Mouse (Mus musculus) midbrain, postnatal 0 days (tissue): ENCODE data around the gene Pcbp1. TPM values are rescaled to one million over a fixed set of nuclear protein-coding genes. Genes with fewer than 3 reads are reported as not detected.
A peak's percentile ranks its signal among the peaks of the same experiment; 100 is the strongest.

Experiments
- ATAC-seq: fragments of 200-750 bp; cut with Nextera tagmentation; 2 replicates; pipeline ENCODE4 v1.8.0; 2017; ENCODE audit warnings: moderate number of reproducible peaks, mild to moderate bottlenecking, moderate TSS enrichment, moderate library complexity; ENCODE audit not compliant: low FRiP score
- DNase-seq: peaks from one replicate; pipeline ENCODE4 v3.0.0-alpha.2; 2015; ENCODE audit warnings: low spot score
- H3K27ac ChIP-seq: fragments of 300-500 bp; sonication (generic); 2 replicates; pipeline ENCODE4 v1.5.1; 2014; ENCODE audit warnings: low read depth, mild to moderate bottlenecking, low read length, mixed read lengths
- H3K27me3 ChIP-seq: fragments of 300-500 bp; sonication (generic); 2 replicates; pipeline ENCODE4 v1.6.1; 2014; ENCODE audit warnings: low read length, control low read depth, mixed read lengths; ENCODE audit not compliant: insufficient read depth
- H3K36me3 ChIP-seq: fragments of 300-500 bp; sonication (generic); 2 replicates; pipeline ENCODE4 v1.6.1; 2014; ENCODE audit warnings: low read length, control low read depth, mixed read lengths; ENCODE audit not compliant: insufficient read depth
- H3K4me1 ChIP-seq: fragments of 300-500 bp; sonication (generic); 2 replicates; pipeline ENCODE4 v1.6.1; 2014; ENCODE audit warnings: mild to moderate bottlenecking, control low read depth, antibody characterized with exemption, low read length, mixed read lengths; ENCODE audit not compliant: insufficient read depth
- H3K4me2 ChIP-seq: fragments of 300-500 bp; sonication (generic); 2 replicates; pipeline ENCODE4 v1.6.1; 2014; ENCODE audit warnings: low read depth, mild to moderate bottlenecking, low read length, mixed read lengths; ENCODE audit not compliant: poor library complexity, severe bottlenecking
- H3K4me3 ChIP-seq: fragments of 300-500 bp; sonication (generic); 2 replicates; pipeline ENCODE4 v1.5.1; 2014; ENCODE audit warnings: low read depth, mild to moderate bottlenecking, low read length, moderate library complexity
- H3K9ac ChIP-seq: fragments of 300-500 bp; sonication (generic); replicated peaks from 2 replicates; pipeline ENCODE4 v1.6.1; 2014; ENCODE audit warnings: mild to moderate bottlenecking, low read length, moderate library complexity, mixed read lengths; ENCODE audit not compliant: poor library complexity, severe bottlenecking
- H3K9me3 ChIP-seq: fragments of 300-500 bp; sonication (generic); 2 replicates; pipeline ENCODE4 v1.6.1; 2016; ENCODE audit warnings: low read length, control low read depth
- CTCF ChIP-seq: IDR thresholded peaks from 2 replicates; pipeline ENCODE4 v1.5.1; 2016; ENCODE audit warnings: antibody characterized with exemption, mild to moderate bottlenecking
- WGBS: fragments of 180-500 bp; shearing (Covaris S2); extraction: QIAGEN DNeasy Blood & Tissue Kit; methylation state at CpG from one replicate; pipeline ENCODE4 v1.1.7; 2014; 5-methylcytosine and 5-hydroxymethylcytosine counted together
- polyA plus RNA-seq: library from polyadenylated mRNA; unstranded; fragments of >200 nt; fragmentation: Nextera tagmentation; extraction: Ambion mirVana; gene quantifications from 2 replicates; pipeline ENCODE4 v1.2.1, GENCODE M21; 2015
- total RNA-seq: library from RNA; depleted of rRNA; stranded (reverse); fragments of >200 nt; gene quantifications from 2 replicates; pipeline ENCODE4 v1.2.3, GENCODE M21; 2014

The Pcbp1 gene
- total and polyA plus RNA-seq, 2 experiments from 2014 or later, result 72.8 to 292 TPM

GRCm38 (mm10) chr6:86485943-86486640 is 40.0 kb downstream of the Pcbp1 start:
- ATAC-seq (no peak), DNase-seq (peak; percentile 42)
- Histone ChIP-seq H3K27me3 (no peaks in the 10 kb centered on the region), H3K9me3 (no peaks in the 10 kb centered on the region), H3K27ac (no peak overlapping the region), H3K9ac (no peak overlapping the region), H3K4me1 (peaks cover 10% of the 10 kb centered on the region), H3K4me3 (no peak overlapping the region), H3K36me3 (no peaks in the 10 kb centered on the region), H3K4me2 (no peak overlapping the region)
- 51% methylated on average over 5 of the region's 7 CpGs for WGBS
- no peak for TF ChIP-seq CTCF

- Histone ChIP-seq H3K4me3 (no peak overlapping the region), H3K27ac (no peak overlapping the region), H3K4me2 (no peak overlapping the region), H3K9ac (no peak overlapping the region), H3K9me3 (no peaks in the 10 kb centered on the region), H3K27me3 (no peaks in the 10 kb centered on the region), H3K4me1 (no peaks in the 10 kb centered on the region), H3K36me3 (no peaks in the 10 kb centered on the region)
- ATAC-seq (no peak), DNase-seq (no peak)
- TF ChIP-seq CTCF, result no peak
- 94% methylated on average over 5 of the region's 5 CpGs for WGBS
Measured at GRCm38 (mm10) chr6:86481871-86482270, 44.2 kb downstream of the Pcbp1 start.

- no peak overlapping the region for H3K4me3 ChIP-seq
- TF ChIP-seq CTCF, result no peak
Measured at GRCm38 (mm10) chr6:86480189-86480831, 45.8 kb downstream of the Pcbp1 start.

GRCm38 (mm10) chr6:86479816-86480188 is 46.3 kb downstream of the Pcbp1 start:
- no peak overlapping the region for H3K9ac ChIP-seq
- DNase-seq (no peak), ATAC-seq (no peak)
- H3K9me3 ChIP-seq, result no peaks in the 10 kb centered on the region
- H3K4me1 ChIP-seq, result no peaks in the 10 kb centered on the region
- no peaks in the 10 kb centered on the region for H3K36me3 ChIP-seq
- TF ChIP-seq CTCF, result no peak
- peak overlapping the region; percentile 57 for H3K27ac ChIP-seq
- H3K4me2 ChIP-seq, result no peak overlapping the region
- no peak overlapping the region for H3K4me3 ChIP-seq
- H3K27me3 ChIP-seq, result no peaks in the 10 kb centered on the region

More at GRCm38 (mm10) chr6:86480189-86480831, 45.8 kb downstream of the Pcbp1 start:
- DNase-seq, result no peak
- WGBS, result 33% methylated on average over 9 of the region's 9 CpGs
- ATAC-seq, result no peak
- Histone ChIP-seq H3K27ac (peak overlapping the region; percentile 57), H3K27me3 (no peaks in the 10 kb centered on the region), H3K4me2 (peak overlapping the region; percentile 9; the same call in 1 of the 2 replicates), H3K4me1 (no peaks in the 10 kb centered on the region), H3K9ac (no peak overlapping the region; the same call in 1 of the 2 replicates), H3K36me3 (no peaks in the 10 kb centered on the region), H3K9me3 (no peaks in the 10 kb centered on the region)

GRCm38 (mm10) chr6:86479311-86479710 is 46.8 kb downstream of the Pcbp1 start:
- no peak overlapping the region for H3K27ac ChIP-seq
- 64% methylated on average over 3 of the region's 3 CpGs for WGBS

GRCm38 (mm10) chr6:86476931-86477330 is 49.2 kb downstream of the Pcbp1 start:
- Histone ChIP-seq H3K4me3 (no peak overlapping the region), H3K27me3 (no peaks in the 10 kb centered on the region), H3K27ac (no peak overlapping the region), H3K4me2 (no peak overlapping the region), H3K4me1 (peaks cover 6% of the 10 kb centered on the region; the same call in 1 of the 2 replicates), H3K9me3 (no peaks in the 10 kb centered on the region), H3K36me3 (no peaks in the 10 kb centered on the region), H3K9ac (no peak overlapping the region)
- TF ChIP-seq CTCF, result no peak
- 83% methylated on average over 5 of the region's 5 CpGs for WGBS
- DNase-seq (no peak), ATAC-seq (no peak)

More at GRCm38 (mm10) chr6:86479311-86479710, 46.8 kb downstream of the Pcbp1 start:
- Histone ChIP-seq H3K9me3 (no peaks in the 10 kb centered on the region), H3K4me2 (no peak overlapping the region), H3K4me3 (no peak overlapping the region), H3K4me1 (no peaks in the 10 kb centered on the region), H3K36me3 (no peaks in the 10 kb centered on the region), H3K9ac (no peak overlapping the region), H3K27me3 (no peaks in the 10 kb centered on the region)
- DNase-seq, result no peak
- ATAC-seq, result no peak
- TF ChIP-seq CTCF, result no peak
